Mouse (Mus musculus): Measurements from ENCODE around the gene Tesc.

DNA sequence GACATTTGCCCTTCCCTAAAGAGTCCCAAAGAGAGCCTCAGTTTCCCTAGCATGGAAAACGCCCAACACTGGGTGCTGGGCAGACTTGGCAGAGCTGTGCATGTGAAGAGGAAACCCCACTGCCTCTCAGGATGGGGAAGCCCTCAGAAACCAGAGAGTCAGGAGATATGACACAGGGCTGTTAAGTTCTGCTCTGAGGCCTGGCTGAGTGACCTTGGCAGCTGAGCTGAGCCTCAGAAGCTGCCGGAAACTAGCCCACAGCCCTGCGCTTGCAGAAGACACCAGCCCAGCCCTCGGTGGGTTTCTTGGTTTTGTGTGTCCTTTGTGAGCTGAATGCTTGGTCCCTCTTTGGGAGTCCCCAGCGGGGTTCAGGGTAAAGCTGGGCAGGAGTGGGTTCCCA lies 21.4 kb downstream of the Tesc start:
- TF ChIP-seq CTCF (IDR thresholded peaks at IDR 0.05; ENCODE audit: insufficient read depth, low read length) (no peak), POLR2A (IDR thresholded peaks at IDR 0.05; ENCODE audit: borderline replicate concordance, extremely low read depth, low read depth, low read length) (no peak)

Data from lung, adult 2 months (tissue).